Comparison of ENCODE assay signal across 8 mouse cellular contexts in the genomic region with DNA sequence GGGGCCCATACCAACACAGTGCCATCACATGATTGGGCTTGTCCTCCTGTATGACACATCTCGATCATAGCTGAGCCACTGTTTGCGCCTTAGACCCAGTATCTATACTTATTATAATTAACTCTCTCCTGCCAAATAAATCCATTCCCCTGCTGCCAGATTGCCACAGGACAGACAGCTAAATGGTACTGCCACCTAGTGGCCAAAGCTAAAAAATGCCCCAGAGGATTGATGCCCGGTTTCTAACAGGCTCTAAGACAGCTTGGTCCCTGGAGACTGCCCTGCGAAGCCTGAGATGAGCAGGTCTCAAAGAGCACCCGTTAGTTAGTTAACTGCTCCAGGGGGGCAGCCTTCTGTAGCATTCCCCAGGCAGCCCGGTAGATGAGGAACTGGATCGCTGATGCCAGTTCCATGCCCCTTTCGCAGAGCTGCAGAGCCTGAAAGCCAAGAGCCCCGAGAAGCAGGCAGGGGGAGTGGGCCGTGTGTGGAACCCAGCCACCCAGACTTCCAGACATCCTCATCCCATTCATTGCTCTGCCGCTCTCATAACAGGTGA. TPM values are rescaled to one million over a fixed set of nuclear protein-coding genes. Genes with fewer than 3 reads are reported as not detected.
DNase-seq lines count a peak whose midpoint lies in the region; ATAC-seq and TF ChIP-seq lines count a peak whose summit lies in the region.

No protein-coding gene starts in this region.

- no peak for ATAC-seq in kidney, embryonic 14.5 days (ENCODE audit: low FRiP score, low TSS enrichment)
- ATAC-seq in forebrain, embryonic 15.5 days (replicated peaks), result peak; percentile 36; the same call in 1 of the 2 replicates
- no peak for ATAC-seq in neural tube, embryonic 11.5 days (ENCODE audit: insufficient read depth, low FRiP score, low TSS enrichment)

- TF ChIP-seq EP300 in CH12.LX (IDR thresholded peaks at IDR 0.05; ENCODE audit: low read length), result no peak

- H3K79me2 ChIP-seq in CH12.LX (replicated peaks; ENCODE audit: control insufficient read depth, extremely low read depth, insufficient read depth, poor library complexity, severe bottlenecking), result no peaks in the 10 kb centered on the region

- no peaks in the 10 kb centered on the region for H3K36me3 ChIP-seq in kidney, embryonic 14.5 days (ENCODE audit: control insufficient read depth, insufficient read depth, low read length)
- H3K36me3 ChIP-seq in CH12.LX (replicated peaks in 1 of 2; ENCODE audit: control insufficient read depth in 1 of 2, insufficient read depth in 1 of 2, low read length in 1 of 2), result no peaks in the 10 kb centered on the region
- no peaks in the 10 kb centered on the region for H3K36me3 ChIP-seq in forebrain, embryonic 15.5 days
- no peaks in the 10 kb centered on the region for H3K36me3 ChIP-seq in limb, embryonic 10.5 days
- H3K36me3 ChIP-seq in neural tube, embryonic 11.5 days (ENCODE audit: control insufficient read depth, insufficient read depth, low read length), result no peaks in the 10 kb centered on the region

- peak; percentile 60 for DNase-seq in kidney, adult 18-20 months
- DNase-seq in CH12.LX (ENCODE audit: extremely low read depth), result peak; percentile 85
- DNase-seq in c-Kit-positive CD71-positive TER-119-negative erythroid progenitor cells, embryonic 14.5 days (ENCODE audit: low read depth), result peak; percentile 66
- DNase-seq in limb, embryonic 10.5 days (ENCODE audit: low spot score), result peak; percentile 68
- peak; percentile 59 for DNase-seq in neural tube, embryonic 11.5 days (ENCODE audit: low spot score)
- no peak for DNase-seq in ovary, adult 18-20 months (ENCODE audit: low spot score)

- H3K4me3 ChIP-seq in kidney, embryonic 14.5 days (ENCODE audit: low read length), result no peak overlapping the region
- no peak overlapping the region for H3K4me3 ChIP-seq in CH12.LX (replicated peaks in 1 of 3; ENCODE audit: low read depth in 2 of 3, low read length in 2 of 3, poor library complexity in 1 of 3)
- H3K4me3 ChIP-seq in forebrain, embryonic 15.5 days, result no peak overlapping the region
- H3K4me3 ChIP-seq in limb, embryonic 10.5 days, result no peak overlapping the region
- no peak overlapping the region for H3K4me3 ChIP-seq in neural tube, embryonic 11.5 days (ENCODE audit: low read depth, low read length)

- peak; percentile 76 for TF ChIP-seq RAD21 in CH12.LX (IDR thresholded peaks at IDR 0.05; ENCODE audit: low read depth, low read length)

- no peak overlapping the region for H3K9ac ChIP-seq in kidney, embryonic 14.5 days (ENCODE audit: low read depth, low read length)
- no peak overlapping the region for H3K9ac ChIP-seq in CH12.LX (ENCODE audit: insufficient read depth, low read depth)
- H3K9ac ChIP-seq in forebrain, embryonic 15.5 days (replicated peaks), result no peak overlapping the region
- H3K9ac ChIP-seq in neural tube, embryonic 11.5 days (ENCODE audit: low read length), result no peak overlapping the region

- TF ChIP-seq CTCF in CH12.LX (conservative IDR thresholded peaks at IDR 0.05 in 1 of 2, IDR thresholded peaks at IDR 0.05 in 1 of 2; ENCODE audit: low read depth in 2 of 2, low read length in 2 of 2), result peak; percentile 76 to 89

- H3K27me3 ChIP-seq in kidney, embryonic 14.5 days (ENCODE audit: control insufficient read depth, insufficient read depth, low read length), result peaks cover 24% of the 10 kb centered on the region
- no peaks in the 10 kb centered on the region for H3K27me3 ChIP-seq in CH12.LX (replicated peaks)
- H3K27me3 ChIP-seq in forebrain, embryonic 15.5 days, result peaks cover 21% of the 10 kb centered on the region
- H3K27me3 ChIP-seq in limb, embryonic 10.5 days (ENCODE audit: low read depth, poor library complexity, severe bottlenecking), result peaks cover 89% of the 10 kb centered on the region
- H3K27me3 ChIP-seq in neural tube, embryonic 11.5 days (ENCODE audit: control insufficient read depth, insufficient read depth, low read length), result peaks cover 37% of the 10 kb centered on the region

- peaks cover 5% of the 10 kb centered on the region for H3K4me1 ChIP-seq in kidney, embryonic 14.5 days (ENCODE audit: control insufficient read depth, insufficient read depth, low read length)
- peaks cover 0 to 17% of the 10 kb centered on the region in 2 experiments; a peak in 2 of 4 replicates for H3K4me1 ChIP-seq in CH12.LX (ENCODE audit: control insufficient read depth in 1 of 2, insufficient read depth in 2 of 2)
- H3K4me1 ChIP-seq in forebrain, embryonic 15.5 days, result peaks cover 11% of the 10 kb centered on the region
- H3K4me1 ChIP-seq in limb, embryonic 10.5 days, result peaks cover 6% of the 10 kb centered on the region
- H3K4me1 ChIP-seq in neural tube, embryonic 11.5 days (ENCODE audit: control insufficient read depth, insufficient read depth, low read length), result peaks cover 6% of the 10 kb centered on the region

- in situ Hi-C loops in CH12.LX (cut with MboI; ENCODE audit: low pct_ligation_motif_present, low pct_unique_long_range_greater_than_20kb, low sequenced_read_pairs), result no loop called here

- no peak for TF ChIP-seq POLR2A in CH12.LX (IDR thresholded peaks at IDR 0.05; ENCODE audit: low read depth, low read length)

- H3K27ac ChIP-seq in kidney, embryonic 14.5 days (ENCODE audit: low read depth, low read length), result no peak overlapping the region
- no peak overlapping the region for H3K27ac ChIP-seq in CH12.LX (ENCODE audit: insufficient read depth, low read depth)
- H3K27ac ChIP-seq in forebrain, embryonic 15.5 days (replicated peaks), result no peak overlapping the region
- H3K27ac ChIP-seq in limb, embryonic 10.5 days, result no peak overlapping the region
- no peak overlapping the region for H3K27ac ChIP-seq in neural tube, embryonic 11.5 days (ENCODE audit: low read depth, low read length)

- H3K4me2 ChIP-seq in kidney, embryonic 14.5 days (replicated peaks; ENCODE audit: low read depth, low read length), result no peak overlapping the region
- no peak overlapping the region for H3K4me2 ChIP-seq in CH12.LX (ENCODE audit: insufficient read depth, low read depth, poor library complexity, severe bottlenecking)
- H3K4me2 ChIP-seq in forebrain, embryonic 15.5 days (replicated peaks), result no peak overlapping the region
- H3K4me2 ChIP-seq in neural tube, embryonic 11.5 days (ENCODE audit: low read depth), result no peak overlapping the region

- dilution Hi-C loops in CH12.LX (cut with MboI; ENCODE audit: extremely low pct_ligation_motif_present, extremely low pct_unique_long_range_greater_than_20kb, low sequenced_read_pairs), result no loop called here

- WGBS in kidney, embryonic 14.5 days, result 26% methylated on average over 11 of the region's 11 CpGs
- WGBS in forebrain, embryonic 15.5 days, result 30% methylated on average over 11 of the region's 11 CpGs
- 30% methylated on average over 11 of the region's 11 CpGs for WGBS in limb, embryonic 10.5 days
- WGBS in neural tube, embryonic 11.5 days, result 36% methylated on average over 11 of the region's 11 CpGs

- H3K9me3 ChIP-seq in kidney, embryonic 14.5 days (ENCODE audit: control insufficient read depth, low read length), result no peaks in the 10 kb centered on the region
- peaks cover 2% of the 10 kb centered on the region for H3K9me3 ChIP-seq in CH12.LX (replicated peaks; ENCODE audit: low read length)
- no peaks in the 10 kb centered on the region for H3K9me3 ChIP-seq in forebrain, embryonic 15.5 days
- no peaks in the 10 kb centered on the region for H3K9me3 ChIP-seq in limb, embryonic 10.5 days (replicated peaks)
- H3K9me3 ChIP-seq in neural tube, embryonic 11.5 days (ENCODE audit: control insufficient read depth, low read length), result no peaks in the 10 kb centered on the region

TF ChIP-seq in CH12.LX, 34 proteins besides CTCF, POLR2A, EP300 and RAD21 (continues in another document):
- TF ChIP-seq ZC3H11A (IDR thresholded peaks at IDR 0.05; ENCODE audit: low read depth, low read length) (peak; percentile 44), KAT2A (IDR thresholded peaks at IDR 0.05; ENCODE audit: insufficient replicate concordance, low read length) (0 out of 2 replicates have a peak, but pooled peaks have one; percentile 41)

RNA-seq across cellular contexts. Expression of gene Ankrd63, which starts 8.0 kb away (rescaled TPM):
- polyA plus RNA-seq in kidney, embryonic 14.5 days (2014; fragmentation: Nextera tagmentation; extraction: Ambion mirVana), result 0.24 and 0.65 TPM in 2 replicates
- total RNA-seq in CH12.LX (2012; rRNA removed), result not detected in 2 replicates
- total RNA-seq in CH12.LX (2014; rRNA removed), result not detected in 2 replicates
- 0.07 and 0.08 TPM in 2 replicates for polyA plus RNA-seq in CH12.LX (2012; ENCODE audit: insufficient read length, low read depth)
- 0.43 and 0.48 TPM in 2 replicates for polyA plus RNA-seq in forebrain, embryonic 15.5 days (2015; fragmentation: Nextera tagmentation; extraction: Ambion mirVana)
- not detected in 2 replicates for polyA plus RNA-seq in limb, embryonic 10.5 days (2016; fragmentation: Nextera tagmentation; extraction: Ambion mirVana)
- not detected in 2 replicates for polyA plus RNA-seq in neural tube, embryonic 11.5 days (2014; fragmentation: Nextera tagmentation; extraction: Ambion mirVana)

RNA-seq across cellular contexts. Expression of gene Plcb2, which starts 32.5 kb away (rescaled TPM):
- polyA plus RNA-seq in kidney, embryonic 14.5 days (2014; fragmentation: Nextera tagmentation; extraction: Ambion mirVana), result 1.7 and 1.9 TPM in 2 replicates
- total RNA-seq in CH12.LX (2012; rRNA removed) (6.9 and 7.8 TPM in 2 replicates), CH12.LX (2014; rRNA removed) (5.7 and 6.4 TPM in 2 replicates)
- 18.9 and 22.3 TPM in 2 replicates for polyA plus RNA-seq in CH12.LX (2012; ENCODE audit: insufficient read length, low read depth)
- 0.63 and 0.69 TPM in 2 replicates for polyA plus RNA-seq in forebrain, embryonic 15.5 days (2015; fragmentation: Nextera tagmentation; extraction: Ambion mirVana)
- 0.28 and 0.36 TPM in 2 replicates for polyA plus RNA-seq in limb, embryonic 10.5 days (2016; fragmentation: Nextera tagmentation; extraction: Ambion mirVana)
- polyA plus RNA-seq in neural tube, embryonic 11.5 days (2014; fragmentation: Nextera tagmentation; extraction: Ambion mirVana), result 0.24 and 0.39 TPM in 2 replicates

RNA-seq across cellular contexts. Expression of gene Pak6, which starts 32.7 kb away (rescaled TPM):
- polyA plus RNA-seq in kidney, embryonic 14.5 days (2014; fragmentation: Nextera tagmentation; extraction: Ambion mirVana), result 0.54 and 0.90 TPM in 2 replicates
- total RNA-seq in CH12.LX (2012; rRNA removed) (0.29 and 0.42 TPM in 2 replicates), CH12.LX (2014; rRNA removed) (0.05 and 0.11 TPM in 2 replicates)
- 0.45 and 0.73 TPM in 2 replicates for polyA plus RNA-seq in CH12.LX (2012; ENCODE audit: insufficient read length, low read depth)
- polyA plus RNA-seq in forebrain, embryonic 15.5 days (2015; fragmentation: Nextera tagmentation; extraction: Ambion mirVana), result 27.8 and 29.2 TPM in 2 replicates
- polyA plus RNA-seq in limb, embryonic 10.5 days (2016; fragmentation: Nextera tagmentation; extraction: Ambion mirVana), result 0.65 and 0.75 TPM in 2 replicates
- polyA plus RNA-seq in neural tube, embryonic 11.5 days (2014; fragmentation: Nextera tagmentation; extraction: Ambion mirVana), result 0.78 and 1.6 TPM in 2 replicates

RNA-seq across cellular contexts. Expression of gene Inafm2, which starts 49.8 kb away (rescaled TPM):
- polyA plus RNA-seq in kidney, embryonic 14.5 days (2014; fragmentation: Nextera tagmentation; extraction: Ambion mirVana), result 18.3 and 22.0 TPM in 2 replicates
- total RNA-seq in CH12.LX (2012; rRNA removed), result 4.2 and 4.3 TPM in 2 replicates
- 3.6 TPM in 2 replicates for total RNA-seq in CH12.LX (2014; rRNA removed)
- 2.6 and 2.7 TPM in 2 replicates for polyA plus RNA-seq in CH12.LX (2012; ENCODE audit: insufficient read length, low read depth)
- 25.3 and 27.2 TPM in 2 replicates for polyA plus RNA-seq in forebrain, embryonic 15.5 days (2015; fragmentation: Nextera tagmentation; extraction: Ambion mirVana)
- polyA plus RNA-seq in limb, embryonic 10.5 days (2016; fragmentation: Nextera tagmentation; extraction: Ambion mirVana), result 16.1 and 16.3 TPM in 2 replicates
- polyA plus RNA-seq in neural tube, embryonic 11.5 days (2014; fragmentation: Nextera tagmentation; extraction: Ambion mirVana), result 28.5 and 29.2 TPM in 2 replicates

Comparison
In these comparisons a context has a peak if more than half of its experiments do, and no peak if none do; other contexts are left out.
1. RNA of gene Pak6, which starts 32.7 kb away (polyA plus RNA-seq): 27.8 to 29.2 TPM in forebrain, embryonic 15.5 days; 0.78 to 1.6 TPM in neural tube, embryonic 11.5 days, 0.45 to 0.73 TPM in CH12.LX, 0.65 to 0.75 TPM in limb, embryonic 10.5 days and 0.54 to 0.90 TPM in kidney, embryonic 14.5 days; every median in the first group is over 10 times any median in the second.